Mouse (Mus musculus): ENCODE data around the gene Gm3045. TPM values are rescaled to one million over a fixed set of nuclear protein-coding genes. Genes with fewer than 3 reads are reported as not detected.

The Gm3045 gene
- not detected for total RNA-seq (2021)
- long read RNA-seq, experiment 1 = 0 reads
- long read RNA-seq, experiment 2 = 0 reads

DNA sequence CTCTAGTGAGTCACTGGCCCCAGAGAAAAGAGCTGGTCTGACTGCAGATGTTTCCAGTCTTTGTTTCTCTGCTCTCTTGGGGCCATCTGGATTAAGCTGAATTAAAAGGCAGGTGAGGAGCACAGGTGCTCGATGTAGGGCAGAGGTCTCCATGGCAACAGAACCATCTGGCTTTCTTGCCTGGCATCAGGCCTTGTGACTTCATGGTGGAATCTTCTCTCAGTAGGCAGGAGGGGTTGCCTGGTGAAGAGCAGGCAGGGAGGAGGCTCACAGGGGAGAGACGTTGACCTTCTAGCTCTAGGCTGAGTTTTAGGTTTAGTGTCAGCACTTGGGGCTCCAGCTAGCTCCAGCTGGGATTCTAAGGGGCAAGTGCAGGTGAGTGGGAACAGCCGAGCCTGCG is at the start of gene Gm3045:
Gene Gm3045 (plus strand): TSS at position 230 of the 400 bp plus-strand sequence.
- Histone ChIP-seq H3K4me3 (no peak within 1 kb of the TSS), H3K27ac (no peak within 1 kb of the TSS)
- DNase-seq (ENCODE audit: extremely low spot score in 1 of 2, low spot score in 2 of 2) = no peak
- no peak for TF ChIP-seq CTCF (IDR thresholded peaks at IDR 0.05)
- intact Hi-C loops (cut with DNase I) = no loop called here

DNA sequence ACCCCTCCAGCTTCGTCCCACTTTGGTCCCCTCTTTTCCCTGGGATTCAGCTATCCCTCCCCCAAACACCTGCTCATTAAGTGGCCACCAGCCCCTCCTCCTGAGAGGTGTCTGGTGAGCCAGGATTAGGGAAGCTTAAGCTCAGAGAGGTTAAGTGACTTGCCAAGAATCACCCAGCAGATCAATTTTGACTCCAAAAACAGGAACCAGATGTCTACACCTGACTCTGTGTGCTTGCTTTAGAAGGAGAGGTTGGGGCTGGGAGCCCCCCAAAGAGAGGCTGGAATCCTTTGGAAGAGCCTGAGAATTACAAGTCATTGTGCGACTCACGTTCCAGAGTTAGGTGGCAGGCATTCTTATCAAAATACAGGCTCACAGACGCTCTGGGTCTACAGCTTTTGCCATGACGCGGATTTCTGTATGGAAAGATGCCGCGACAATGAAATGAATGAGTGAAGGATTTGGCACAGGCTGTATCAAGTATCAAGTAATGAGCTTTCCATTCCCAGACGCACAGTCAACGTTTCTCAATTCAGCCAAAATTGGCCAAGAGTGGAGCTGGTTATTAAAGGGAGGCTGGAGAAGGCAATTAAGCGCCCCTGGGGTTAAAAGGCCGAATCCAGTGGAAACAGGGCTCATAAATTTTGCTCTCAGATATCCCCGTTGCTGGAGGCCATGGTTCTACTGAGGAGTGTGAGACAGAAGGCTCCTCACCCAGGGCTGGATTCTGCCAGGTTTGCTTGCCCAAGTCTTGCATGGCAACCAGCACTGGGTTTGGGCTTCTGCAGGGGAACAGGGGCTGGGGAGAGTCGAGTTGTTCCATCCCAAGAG is 45.3 kb upstream of the Gm3045 start:
- Histone ChIP-seq H3K4me3 (no peak overlapping the region), H3K27ac (no peak overlapping the region)
- intact Hi-C loops (cut with DNase I) = no loop called here
- TF ChIP-seq CTCF (IDR thresholded peaks at IDR 0.05) = no peak
- no peak for DNase-seq (ENCODE audit: extremely low spot score in 1 of 2, low spot score in 2 of 2)

DNA sequence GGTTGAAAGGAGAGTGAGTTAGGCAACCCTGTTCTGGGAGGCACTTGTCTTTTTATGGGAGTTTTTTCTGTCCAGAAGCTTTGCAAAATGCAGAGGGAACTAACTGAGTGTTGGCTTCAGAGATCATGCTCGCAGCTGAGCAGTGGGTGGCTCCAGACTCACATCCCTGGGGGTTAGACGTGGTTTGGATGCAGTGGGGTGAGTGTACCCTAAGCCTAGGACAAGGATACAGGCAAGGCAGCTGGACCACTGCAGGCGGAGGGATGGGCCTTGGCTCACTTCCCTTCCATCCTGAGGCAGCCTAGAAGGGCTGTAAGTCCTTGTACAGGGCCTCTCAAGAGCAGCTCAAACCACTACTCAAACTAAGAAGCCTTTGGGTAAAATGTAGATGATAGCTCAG is 43.0 kb upstream of the Gm3045 start:
- intact Hi-C loops (cut with DNase I) = no loop called here
- no peak overlapping the region for H3K27ac ChIP-seq
- H3K4me3 ChIP-seq = no peak overlapping the region
- DNase-seq (ENCODE audit: extremely low spot score in 1 of 2, low spot score in 2 of 2) = no peak
- no peak for TF ChIP-seq CTCF (IDR thresholded peaks at IDR 0.05)

DNA sequence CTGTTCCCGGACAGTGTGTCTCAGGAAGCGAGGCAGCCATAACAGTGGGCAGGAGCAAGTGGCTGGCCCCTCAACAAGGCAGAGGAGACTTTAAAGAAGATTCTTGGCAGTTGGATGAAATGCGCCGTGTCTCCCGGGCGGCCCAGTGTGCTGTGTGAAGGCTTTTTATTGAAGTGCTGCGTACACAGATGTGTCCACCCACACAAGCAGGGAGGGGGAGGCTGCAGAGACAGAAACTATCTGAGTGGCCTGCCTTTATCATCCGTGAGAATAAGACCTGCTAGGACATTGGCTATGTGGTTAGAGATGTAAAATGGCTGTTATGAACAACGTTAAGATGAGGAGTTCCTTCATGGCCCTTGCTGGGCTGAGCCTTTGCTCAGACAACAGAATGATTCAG is 40.0 kb upstream of the Gm3045 start:
- no peak for TF ChIP-seq CTCF (IDR thresholded peaks at IDR 0.05)
- peak in 1 of 2 experiments; percentile 12 for DNase-seq (ENCODE audit: extremely low spot score in 1 of 2, low spot score in 2 of 2)
- Histone ChIP-seq H3K27ac (no peak overlapping the region), H3K4me3 (no peak overlapping the region)
- intact Hi-C loops (cut with DNase I) = no loop called here

DNA sequence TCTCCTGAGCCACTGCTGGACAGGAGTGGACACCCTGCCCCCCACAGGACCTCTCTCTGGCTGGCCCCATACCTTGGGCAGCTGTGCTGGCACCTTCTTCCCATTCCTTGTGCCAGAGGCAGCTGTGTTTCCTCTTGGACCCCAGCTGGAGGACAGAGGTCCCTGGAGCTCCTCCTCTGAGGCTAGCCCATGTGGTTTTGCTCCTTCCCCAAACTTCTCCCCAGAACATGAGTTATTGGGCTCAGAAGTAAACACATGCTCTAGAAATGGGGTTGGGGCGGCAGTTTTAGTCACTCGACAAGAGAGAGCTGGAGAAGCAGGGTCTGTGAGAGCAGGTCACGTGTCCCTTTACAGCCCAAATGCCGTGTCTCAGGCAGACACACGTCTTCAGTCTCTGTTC is 39.0 kb upstream of the Gm3045 start:
- intact Hi-C loops (cut with DNase I) = no loop called here
- no peak overlapping the region for H3K27ac ChIP-seq
- no peak for TF ChIP-seq CTCF (IDR thresholded peaks at IDR 0.05)
- H3K4me3 ChIP-seq = no peak overlapping the region
- no peak for DNase-seq (ENCODE audit: extremely low spot score in 1 of 2, low spot score in 2 of 2)

DNA sequence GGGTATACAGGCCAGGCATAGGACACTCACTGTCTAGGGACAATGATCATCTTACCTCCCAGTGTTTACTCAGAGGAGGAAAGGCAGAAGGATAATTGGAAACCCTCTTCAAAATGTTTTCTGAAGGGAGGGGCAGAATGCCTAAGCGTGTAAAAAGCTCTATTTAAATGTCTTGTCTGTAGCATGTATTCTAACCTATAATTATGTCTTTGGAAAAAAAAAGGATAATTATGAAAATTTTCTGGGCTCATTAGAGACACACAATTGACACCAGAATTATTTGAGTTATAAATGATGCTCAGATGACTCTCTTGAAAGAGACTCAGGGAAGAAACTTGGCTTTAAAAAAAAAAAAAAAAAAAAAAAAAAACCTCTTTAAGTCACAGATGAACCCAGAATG is 38.4 kb upstream of the Gm3045 start:
- no peak for DNase-seq (ENCODE audit: extremely low spot score in 1 of 2, low spot score in 2 of 2)
- Histone ChIP-seq H3K4me3 (no peak overlapping the region), H3K27ac (no peak overlapping the region)
- intact Hi-C loops (cut with DNase I) = no loop called here
- TF ChIP-seq CTCF (IDR thresholded peaks at IDR 0.05) = no peak

DNA sequence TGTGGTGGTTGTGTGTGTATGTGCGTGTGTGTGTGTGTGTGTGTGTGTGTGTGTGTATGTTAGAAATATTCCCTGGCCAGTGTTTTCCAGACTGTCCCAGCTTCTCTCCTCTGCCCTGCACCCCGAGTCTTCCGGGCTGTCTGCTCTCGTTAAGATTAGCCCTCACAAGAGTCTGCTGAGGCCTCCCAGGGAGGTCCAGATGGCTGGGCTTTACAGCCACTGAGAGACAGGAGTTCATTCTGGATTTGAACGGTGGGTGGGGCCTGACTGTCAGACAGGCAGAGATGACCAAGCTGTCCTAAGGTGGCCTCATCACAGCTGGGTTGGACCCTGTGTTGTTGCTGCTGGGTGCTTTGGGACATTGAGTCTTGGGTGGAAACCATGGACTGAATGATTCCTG is 28.8 kb upstream of the Gm3045 start:
- intact Hi-C loops (cut with DNase I) = no loop called here
- no peak for DNase-seq (ENCODE audit: extremely low spot score in 1 of 2, low spot score in 2 of 2)
- H3K4me3 ChIP-seq = no peak overlapping the region
- TF ChIP-seq CTCF (IDR thresholded peaks at IDR 0.05) = no peak
- H3K27ac ChIP-seq = no peak overlapping the region

DNA sequence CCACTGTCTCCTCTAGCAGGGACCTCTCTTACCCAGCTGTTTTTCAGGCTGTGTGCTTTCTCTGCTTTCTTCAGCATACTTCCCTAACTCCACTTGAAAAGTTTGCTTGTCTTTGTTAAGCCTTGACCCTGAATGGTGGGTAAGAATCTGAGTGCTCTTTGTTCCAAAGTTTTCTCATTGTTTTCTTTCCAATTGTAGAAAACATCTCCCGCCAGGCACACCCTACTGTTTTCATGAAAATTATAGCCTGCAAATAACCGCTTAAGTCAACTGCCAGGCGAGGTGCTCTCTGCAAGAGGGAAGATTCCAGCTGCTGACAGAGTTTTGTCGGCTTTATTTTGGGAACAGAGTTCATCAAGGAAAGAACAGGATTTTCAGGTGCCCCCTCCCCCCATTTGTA is 25.2 kb upstream of the Gm3045 start:
- TF ChIP-seq CTCF (IDR thresholded peaks at IDR 0.05) = no peak
- Histone ChIP-seq H3K27ac (no peak overlapping the region), H3K4me3 (no peak overlapping the region)
- no peak for DNase-seq (ENCODE audit: extremely low spot score in 1 of 2, low spot score in 2 of 2)
- intact Hi-C loops (cut with DNase I) = no loop called here

DNA sequence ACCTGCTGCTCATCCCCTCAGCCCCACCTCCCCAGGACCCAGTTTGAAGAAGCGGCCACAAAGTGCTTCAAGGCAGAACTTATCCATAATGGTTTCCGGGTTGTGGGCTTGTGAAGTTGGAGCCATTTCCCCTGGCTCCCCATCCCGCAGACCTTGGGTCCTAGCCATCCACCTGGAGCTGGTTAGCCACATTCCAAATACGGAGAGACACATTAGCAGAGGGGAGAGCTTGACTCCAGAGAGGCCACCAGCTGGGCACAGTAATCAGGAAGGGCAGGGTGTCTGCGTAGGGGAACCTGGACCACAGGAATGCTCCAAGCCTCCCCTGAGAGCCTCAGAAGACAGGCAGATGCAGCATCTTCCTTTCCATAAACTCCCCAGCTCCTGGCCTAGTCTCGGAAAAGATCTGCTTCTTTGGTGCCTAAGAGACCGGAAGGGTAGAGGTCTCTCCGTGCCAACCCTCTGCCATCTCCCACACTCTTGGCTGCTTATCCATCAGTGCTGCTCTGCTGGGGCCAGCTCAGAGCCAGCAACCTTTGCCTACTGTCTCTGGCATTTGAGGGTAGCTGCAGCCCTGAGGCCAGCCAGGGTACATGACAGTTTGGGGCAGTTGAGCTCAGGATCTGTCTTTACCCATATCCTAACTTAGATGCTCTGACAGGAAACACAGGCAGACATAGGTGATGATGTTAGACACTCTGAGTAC is 22.9 kb upstream of the Gm3045 start:
- intact Hi-C loops (cut with DNase I) = no loop called here
- no peak overlapping the region for H3K27ac ChIP-seq
- H3K4me3 ChIP-seq = no peak overlapping the region
- DNase-seq (ENCODE audit: extremely low spot score in 1 of 2, low spot score in 2 of 2) = no peak
- no peak for TF ChIP-seq CTCF (IDR thresholded peaks at IDR 0.05)

DNA sequence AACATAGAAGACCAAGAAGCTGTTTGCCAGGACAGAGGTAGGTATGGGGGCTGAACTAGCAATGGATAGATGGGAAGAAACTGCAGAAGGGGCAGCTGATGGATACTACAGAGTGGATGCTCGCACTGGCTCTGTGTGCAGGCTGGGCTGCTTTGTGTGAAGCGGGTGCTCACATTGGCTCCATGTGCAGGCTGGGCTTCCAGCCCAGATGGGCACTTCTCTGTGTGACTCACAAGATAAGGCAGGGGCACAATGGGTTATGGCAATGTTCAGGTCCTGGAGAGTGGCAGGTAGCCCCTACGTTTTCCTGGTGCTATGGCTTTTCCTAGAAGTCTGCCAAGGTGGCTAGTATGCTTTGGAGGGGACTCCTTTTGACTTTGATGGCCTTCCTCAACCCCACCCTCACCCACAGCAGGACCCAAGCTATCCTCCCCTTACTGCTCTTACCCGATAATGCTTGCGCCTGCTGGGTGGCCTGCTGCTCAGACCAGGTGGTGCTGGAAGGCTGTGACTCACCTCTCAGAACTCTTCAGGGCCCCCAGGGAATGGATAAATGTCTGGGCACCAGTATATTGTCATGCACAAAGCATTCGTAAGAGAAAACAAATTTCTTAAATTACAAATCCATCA is 21.8 kb upstream of the Gm3045 start:
- no peak overlapping the region for H3K27ac ChIP-seq
- TF ChIP-seq CTCF (IDR thresholded peaks at IDR 0.05) = no peak
- no peak overlapping the region for H3K4me3 ChIP-seq
- intact Hi-C loops (cut with DNase I) = no loop called here
- DNase-seq (ENCODE audit: extremely low spot score in 1 of 2, low spot score in 2 of 2) = no peak

DNA sequence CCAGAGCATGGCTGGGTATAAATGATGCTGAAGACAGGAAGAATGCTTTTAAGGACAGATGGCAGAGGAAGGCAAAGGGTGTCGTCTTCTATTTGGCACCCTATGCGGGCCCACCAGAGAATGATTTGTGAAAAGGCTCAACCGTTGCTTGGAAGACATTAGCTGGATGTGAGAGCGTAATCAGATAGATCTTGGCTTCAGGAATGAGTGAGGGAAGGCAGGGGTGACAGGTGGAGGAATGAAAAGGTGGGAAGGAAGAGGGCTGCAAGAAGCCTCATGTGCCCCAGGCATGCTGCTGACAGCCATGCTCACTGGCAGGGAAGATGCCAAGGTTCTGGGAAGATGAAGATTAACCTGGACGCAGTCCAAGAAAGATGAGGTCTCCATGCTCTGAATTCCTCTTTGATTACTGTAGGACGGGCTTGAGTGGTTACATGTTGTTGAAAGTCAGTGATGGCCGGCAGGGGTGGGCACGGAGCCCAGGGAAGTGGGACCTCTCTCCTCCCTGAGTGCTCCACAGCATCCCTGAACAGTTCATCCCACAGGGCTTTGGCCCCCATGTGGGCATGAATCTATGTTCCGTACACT is 14.0 kb upstream of the Gm3045 start:
- no peak for DNase-seq (ENCODE audit: extremely low spot score in 1 of 2, low spot score in 2 of 2)
- no peak for TF ChIP-seq CTCF (IDR thresholded peaks at IDR 0.05)
- Histone ChIP-seq H3K4me3 (no peak overlapping the region), H3K27ac (no peak overlapping the region)
- intact Hi-C loops (cut with DNase I) = no loop called here

Measured in left cerebral cortex, adult 2 months (tissue).